Mouse (Mus musculus): ENCODE results near the gene Polr3b. TPM values are rescaled to one million over a fixed set of nuclear protein-coding genes. Genes with fewer than 3 reads are reported as not detected.
A peak's percentile ranks its signal among the peaks of the same experiment; 100 is the strongest.

Polr3b gene
- total RNA-seq, 1 experiment from 2014 or later = 26.8 TPM

GRCm38 (mm10) chr10:84760118-84761111, 138.3 kb downstream of the Polr3b start:
- DNase-seq = peak; percentile 33

GRCm38 (mm10) chr10:84768766-84769165, 146.7 kb downstream of the Polr3b start:
- DNase-seq = no peak

- DNase-seq = no peak
These were observed 150.5 kb downstream of the Polr3b start for GRCm38 (mm10) chr10:84772380-84773130.

- no peak for DNase-seq
These were observed 151.8 kb downstream of the Polr3b start for GRCm38 (mm10) chr10:84773889-84774288.

GRCm38 (mm10) chr10:84774573-84774972, 152.5 kb downstream of the Polr3b start:
- peak; percentile 60 for DNase-seq

Other genes starting within 250 kb of the Polr3b start
- gene Nuak1, start 181.7 kb upstream of the Polr3b start, total RNA-seq (2021) = 7.0 and 9.5 TPM in 2 replicates
- 57.7 and 61.3 TPM in 2 replicates for gene Ckap4, start 88.2 kb upstream of the Polr3b start, total RNA-seq (2021)
- 52.3 and 53.0 TPM in 2 replicates for gene Tcp11l2, start 45.7 kb upstream of the Polr3b start, total RNA-seq (2021)
- gene Rfx4, start 133.8 kb downstream of the Polr3b start, total RNA-seq (2021) = 0.63 and 1.1 TPM in 2 replicates